Mouse (Mus musculus): ENCODE measurements around the gene Gpam. TPM values are rescaled to one million over a fixed set of nuclear protein-coding genes. Genes with fewer than 3 reads are reported as not detected.

The Gpam gene
- polyA plus RNA-seq, 1 experiment: 9.8 TPM

GRCm38 (mm10) chr19:55122351-55122980, 4.6 kb downstream of the Gpam start:
- TF ChIP-seq CTCF (IDR thresholded peaks at IDR 0.05; ENCODE audit: control insufficient read depth, insufficient read depth, low read length): no peak
- H3K4me1 ChIP-seq (ENCODE audit: control insufficient read depth, insufficient read depth, low read length): no peaks in the 10 kb centered on the region; the same call in 1 of the 2 replicates
- no peak overlapping the region for H3K4me3 ChIP-seq (replicated peaks; ENCODE audit: control insufficient read depth, low read depth, low read length)
- WGBS: 81% methylated on average over 4 of the region's 4 CpGs
- H3K27ac ChIP-seq (ENCODE audit: control insufficient read depth, insufficient read depth, low read depth, low read length, poor library complexity): no peak overlapping the region

GRCm38 (mm10) chr19:55121836-55122235, 5.2 kb downstream of the Gpam start:
- TF ChIP-seq POLR2A (IDR thresholded peaks at IDR 0.05; ENCODE audit: borderline replicate concordance, control insufficient read depth, low read depth, low read length) (no peak), CTCF (IDR thresholded peaks at IDR 0.05; ENCODE audit: control insufficient read depth, insufficient read depth, low read length) (no peak)
- 75% methylated on average over 6 of the region's 6 CpGs for WGBS
- no peaks in the 10 kb centered on the region; the same call in 1 of the 2 replicates for H3K4me1 ChIP-seq (ENCODE audit: control insufficient read depth, insufficient read depth, low read length)
- H3K27ac ChIP-seq (ENCODE audit: control insufficient read depth, insufficient read depth, low read depth, low read length, poor library complexity): no peak overlapping the region
- no peak overlapping the region for H3K4me3 ChIP-seq (replicated peaks; ENCODE audit: control insufficient read depth, low read depth, low read length)

- no peak overlapping the region for H3K27ac ChIP-seq (ENCODE audit: control insufficient read depth, insufficient read depth, low read depth, low read length, poor library complexity)
- TF ChIP-seq CTCF (IDR thresholded peaks at IDR 0.05; ENCODE audit: control insufficient read depth, insufficient read depth, low read length): no peak
- TF ChIP-seq POLR2A (IDR thresholded peaks at IDR 0.05; ENCODE audit: borderline replicate concordance, control insufficient read depth, low read depth, low read length): no peak
- no peaks in the 10 kb centered on the region; the same call in 1 of the 2 replicates for H3K4me1 ChIP-seq (ENCODE audit: control insufficient read depth, insufficient read depth, low read length)
- no peak overlapping the region for H3K4me3 ChIP-seq (replicated peaks; ENCODE audit: control insufficient read depth, low read depth, low read length)
- WGBS: 62% methylated on average over 11 of the region's 11 CpGs
These were observed 6.4 kb downstream of the Gpam start for GRCm38 (mm10) chr19:55120518-55121244.

- TF ChIP-seq POLR2A (IDR thresholded peaks at IDR 0.05; ENCODE audit: borderline replicate concordance, control insufficient read depth, low read depth, low read length): no peak
- 81% methylated on average over 2 of the region's 2 CpGs for WGBS
- Histone ChIP-seq H3K4me1 (ENCODE audit: control insufficient read depth, insufficient read depth, low read length) (no peaks in the 10 kb centered on the region; the same call in 1 of the 2 replicates), H3K4me3 (replicated peaks; ENCODE audit: control insufficient read depth, low read depth, low read length) (no peak overlapping the region), H3K27ac (ENCODE audit: control insufficient read depth, insufficient read depth, low read depth, low read length, poor library complexity) (no peak overlapping the region)
These were observed 7.5 kb downstream of the Gpam start for GRCm38 (mm10) chr19:55119541-55119940.

GRCm38 (mm10) chr19:55117991-55118390, 9.0 kb downstream of the Gpam start:
- Histone ChIP-seq H3K4me1 (ENCODE audit: control insufficient read depth, insufficient read depth, low read length) (no peaks in the 10 kb centered on the region; the same call in 1 of the 2 replicates), H3K4me3 (replicated peaks; ENCODE audit: control insufficient read depth, low read depth, low read length) (no peak overlapping the region), H3K27ac (ENCODE audit: control insufficient read depth, insufficient read depth, low read depth, low read length, poor library complexity) (no peak overlapping the region)
- TF ChIP-seq CTCF (IDR thresholded peaks at IDR 0.05; ENCODE audit: control insufficient read depth, insufficient read depth, low read length): no peak
- TF ChIP-seq POLR2A (IDR thresholded peaks at IDR 0.05; ENCODE audit: borderline replicate concordance, control insufficient read depth, low read depth, low read length): no peak
- 71% methylated on average over 3 of the region's 3 CpGs for WGBS

GRCm38 (mm10) chr19:55117059-55117815, 9.8 kb downstream of the Gpam start:
- 80% methylated on average over 6 of the region's 6 CpGs for WGBS
- Histone ChIP-seq H3K4me3 (replicated peaks; ENCODE audit: control insufficient read depth, low read depth, low read length) (no peak overlapping the region), H3K27ac (ENCODE audit: control insufficient read depth, insufficient read depth, low read depth, low read length, poor library complexity) (no peak overlapping the region), H3K4me1 (ENCODE audit: control insufficient read depth, insufficient read depth, low read length) (no peaks in the 10 kb centered on the region; the same call in 1 of the 2 replicates)
- no peak for TF ChIP-seq CTCF (IDR thresholded peaks at IDR 0.05; ENCODE audit: control insufficient read depth, insufficient read depth, low read length)
- TF ChIP-seq POLR2A (IDR thresholded peaks at IDR 0.05; ENCODE audit: borderline replicate concordance, control insufficient read depth, low read depth, low read length): no peak

GRCm38 (mm10) chr19:55115532-55115931, 11.5 kb downstream of the Gpam start:
- WGBS: 44% methylated on average over 4 of the region's 4 CpGs
- Histone ChIP-seq H3K27ac (ENCODE audit: control insufficient read depth, insufficient read depth, low read depth, low read length, poor library complexity) (no peak overlapping the region), H3K4me3 (replicated peaks; ENCODE audit: control insufficient read depth, low read depth, low read length) (no peak overlapping the region), H3K4me1 (ENCODE audit: control insufficient read depth, insufficient read depth, low read length) (no peaks in the 10 kb centered on the region; the same call in 1 of the 2 replicates)
- no peak for TF ChIP-seq POLR2A (IDR thresholded peaks at IDR 0.05; ENCODE audit: borderline replicate concordance, control insufficient read depth, low read depth, low read length)
- TF ChIP-seq CTCF (IDR thresholded peaks at IDR 0.05; ENCODE audit: control insufficient read depth, insufficient read depth, low read length): no peak

GRCm38 (mm10) chr19:55114825-55115395, 12.1 kb downstream of the Gpam start:
- TF ChIP-seq CTCF (IDR thresholded peaks at IDR 0.05; ENCODE audit: control insufficient read depth, insufficient read depth, low read length): no peak
- TF ChIP-seq POLR2A (IDR thresholded peaks at IDR 0.05; ENCODE audit: borderline replicate concordance, control insufficient read depth, low read depth, low read length): no peak
- H3K4me3 ChIP-seq (replicated peaks; ENCODE audit: control insufficient read depth, low read depth, low read length): no peak overlapping the region
- 76% methylated on average over 5 of the region's 5 CpGs for WGBS
- no peaks in the 10 kb centered on the region; the same call in 1 of the 2 replicates for H3K4me1 ChIP-seq (ENCODE audit: control insufficient read depth, insufficient read depth, low read length)
- no peak overlapping the region for H3K27ac ChIP-seq (ENCODE audit: control insufficient read depth, insufficient read depth, low read depth, low read length, poor library complexity)
